Mouse (Mus musculus): ENCODE results near the gene Gm14085. TPM values are rescaled to one million over a fixed set of nuclear protein-coding genes. Genes with fewer than 3 reads are reported as not detected.
"Not testable (repeated sequence)": the region's sequence is repeated elsewhere in the genome, so short reads cannot be mapped to it uniquely, and the experiment has no call there.

The Gm14085 gene
- under 1 TPM; 0.50 to 0.62 TPM for total RNA-seq (2021)

- no peak for DNase-seq
These were observed at the start of gene Gm14085 for GRCm38 (mm10) chr2:122484641-122485040. TSS of gene Gm14085 (plus strand) at chr2:122484941.

- not testable (repeated sequence) for DNase-seq
These were observed 45.8 kb upstream of the Gm14085 start for GRCm38 (mm10) chr2:122438706-122439482.

GRCm38 (mm10) chr2:122440521-122440920, 44.2 kb upstream of the Gm14085 start:
- DNase-seq = peak; percentile 15

GRCm38 (mm10) chr2:122441000-122441933, 43.5 kb upstream of the Gm14085 start:
- no peak for DNase-seq

- no peak for DNase-seq
These were observed 34.4 kb upstream of the Gm14085 start for GRCm38 (mm10) chr2:122450351-122450750.

GRCm38 (mm10) chr2:122452426-122452825, 32.3 kb upstream of the Gm14085 start:
- DNase-seq = no peak

GRCm38 (mm10) chr2:122466901-122467300, 17.8 kb upstream of the Gm14085 start:
- DNase-seq = peak; percentile 7

- peak; percentile 95 for DNase-seq
These were observed 17.3 kb upstream of the Gm14085 start for GRCm38 (mm10) chr2:122467351-122468013.

GRCm38 (mm10) chr2:122469221-122469620, 15.5 kb upstream of the Gm14085 start:
- DNase-seq = no peak

GRCm38 (mm10) chr2:122476585-122476984, 8.2 kb upstream of the Gm14085 start:
- DNase-seq = no peak

- not testable (repeated sequence) for DNase-seq
These were observed 954 bp upstream of the Gm14085 start for GRCm38 (mm10) chr2:122483787-122484186.

- DNase-seq = not testable (repeated sequence)
These were observed 913 bp downstream of the Gm14085 start for GRCm38 (mm10) chr2:122485654-122486053.

- DNase-seq = not testable (repeated sequence)
These were observed 1.4 kb downstream of the Gm14085 start for GRCm38 (mm10) chr2:122486122-122486521.

- no peak for DNase-seq
These were observed 1.9 kb downstream of the Gm14085 start for GRCm38 (mm10) chr2:122486674-122487073.

- not testable (repeated sequence) for DNase-seq
These were observed 45.0 kb downstream of the Gm14085 start for GRCm38 (mm10) chr2:122529696-122530095.

- DNase-seq = no peak
These were observed 46.5 kb downstream of the Gm14085 start for GRCm38 (mm10) chr2:122531290-122531689.

GRCm38 (mm10) chr2:122531726-122532125, 47.0 kb downstream of the Gm14085 start:
- DNase-seq = no peak

- no peak for DNase-seq
These were observed 47.5 kb downstream of the Gm14085 start for GRCm38 (mm10) chr2:122532136-122532801.

GRCm38 (mm10) chr2:122532802-122533186, 48.1 kb downstream of the Gm14085 start:
- no peak for DNase-seq

- DNase-seq = peak; percentile 26
These were observed 48.6 kb downstream of the Gm14085 start for GRCm38 (mm10) chr2:122533378-122533777.

GRCm38 (mm10) chr2:122534671-122535070, 49.9 kb downstream of the Gm14085 start:
- no peak for DNase-seq

GRCm38 (mm10) chr2:122558317-122558716, 73.6 kb downstream of the Gm14085 start:
- DNase-seq = peak; percentile 56
